Mouse (Mus musculus) liver, embryonic 16.5 days (tissue): ENCODE measurements around the gene Tpgs1. TPM values are rescaled to one million over a fixed set of nuclear protein-coding genes. Genes with fewer than 3 reads are reported as not detected.

Experiments used
- ATAC-seq: fragments of 200-750 bp; cut with Nextera tagmentation; 2 replicates; pipeline ENCODE4 v1.8.0; 2017; ENCODE audit warnings: low read depth, mild to moderate bottlenecking, moderate number of reproducible peaks, moderate library complexity
- H3K27ac ChIP-seq: fragments of 300-500 bp; sonication (generic); 2 replicates; pipeline ENCODE4 v1.5.1; 2014; ENCODE audit warnings: mild to moderate bottlenecking, low read length
- H3K27me3 ChIP-seq: fragments of 300-500 bp; sonication (generic); 2 replicates; pipeline ENCODE4 v1.6.1; 2014; ENCODE audit warnings: low read depth, low read length, mixed read lengths; ENCODE audit not compliant: control insufficient read depth, insufficient read depth
- H3K36me3 ChIP-seq: fragments of 300-500 bp; sonication (generic); 2 replicates; pipeline ENCODE4 v1.6.1; 2014; ENCODE audit warnings: mild to moderate bottlenecking; ENCODE audit not compliant: control insufficient read depth, insufficient read depth
- H3K4me1 ChIP-seq: fragments of 300-500 bp; sonication (generic); 2 replicates; pipeline ENCODE4 v1.6.1; 2014; ENCODE audit warnings: low read depth, low read length, mixed read lengths; ENCODE audit not compliant: control insufficient read depth
- H3K4me2 ChIP-seq: fragments of 300-500 bp; sonication (generic); 2 replicates; pipeline ENCODE4 v1.6.1; 2014; ENCODE audit warnings: low read depth, low read length, mixed read lengths
- H3K4me3 ChIP-seq: fragments of 300-500 bp; sonication (generic); 2 replicates; pipeline ENCODE4 v1.5.1; 2014; ENCODE audit warnings: low read depth, mild to moderate bottlenecking, low read length
- H3K9ac ChIP-seq: fragments of 300-500 bp; sonication (generic); 2 replicates; pipeline ENCODE4 v1.6.1; 2014; ENCODE audit warnings: low read depth, low read length
- H3K9me3 ChIP-seq: fragments of 300-500 bp; sonication (generic); replicated peaks from 2 replicates; pipeline ENCODE4 v1.6.1; 2016; ENCODE audit warnings: low read length; ENCODE audit not compliant: control insufficient read depth
- WGBS: fragments of 180-500 bp; shearing (Covaris S2); extraction: QIAGEN DNeasy Blood & Tissue Kit; methylation state at CpG from one replicate; pipeline ENCODE4 v1.1.7; 2014; ENCODE audit not compliant: insufficient replicate concordance; 5-methylcytosine and 5-hydroxymethylcytosine counted together
- polyA plus RNA-seq: library from polyadenylated mRNA; unstranded; fragments of >200 nt; fragmentation: Nextera tagmentation; extraction: Ambion mirVana; gene quantifications from 2 replicates; pipeline ENCODE4 v1.2.1, GENCODE M21; 2015

The Tpgs1 gene
- polyA plus RNA-seq, 1 experiment from 2014 or later: 19.4 TPM

- no peak overlapping the region for H3K4me3 ChIP-seq
- ATAC-seq: no peak
- no peaks in the 10 kb centered on the region for H3K9me3 ChIP-seq
- no peak overlapping the region for H3K9ac ChIP-seq
- H3K4me2 ChIP-seq: no peak overlapping the region
- 33% methylated on average over 3 of the region's 3 CpGs for WGBS
- H3K4me1 ChIP-seq: no peaks in the 10 kb centered on the region; the same call in 1 of the 2 replicates
- no peak overlapping the region for H3K27ac ChIP-seq
- no peaks in the 10 kb centered on the region for H3K36me3 ChIP-seq
- H3K27me3 ChIP-seq: no peaks in the 10 kb centered on the region
These were observed 7.3 kb upstream of the Tpgs1 start for GRCm38 (mm10) chr10:79661861-79662260.

GRCm38 (mm10) chr10:79664131-79664665 is 5.0 kb upstream of the Tpgs1 start, which contains the start of gene Madcam1:
Madcam1 (plus strand) TSS chr10:79664559.
- no peak for ATAC-seq
- no peaks in the 10 kb centered on the region for H3K27me3 ChIP-seq
- H3K36me3 ChIP-seq: no peaks in the 10 kb centered on the region
- H3K9ac ChIP-seq: no peak within 1 kb of the TSS
- peaks cover 2% of the 10 kb centered on the region; the same call in 1 of the 2 replicates for H3K4me1 ChIP-seq
- no peak within 1 kb of the TSS for H3K27ac ChIP-seq
- WGBS: 17% methylated on average over 13 of the region's 13 CpGs
- no peak within 1 kb of the TSS for H3K4me2 ChIP-seq
- H3K4me3 ChIP-seq: no peak within 1 kb of the TSS
- no peaks in the 10 kb centered on the region for H3K9me3 ChIP-seq

- H3K4me2 ChIP-seq: no peak overlapping the region
These were observed 4.1 kb upstream of the Tpgs1 start for GRCm38 (mm10) chr10:79665051-79665450.

GRCm38 (mm10) chr10:79666493-79666892 is 2.7 kb upstream of the Tpgs1 start:
- no peak for ATAC-seq
- Histone ChIP-seq H3K9ac (no peak overlapping the region), H3K4me3 (no peak overlapping the region), H3K27me3 (no peaks in the 10 kb centered on the region), H3K36me3 (no peaks in the 10 kb centered on the region), H3K27ac (no peak overlapping the region), H3K4me2 (no peak overlapping the region), H3K4me1 (peaks cover 12% of the 10 kb centered on the region), H3K9me3 (no peaks in the 10 kb centered on the region)
- WGBS: 50% methylated on average over 9 of the region's 9 CpGs

More at GRCm38 (mm10) chr10:79665051-79665450, 4.1 kb upstream of the Tpgs1 start:
- Histone ChIP-seq H3K4me3 (no peak overlapping the region), H3K9ac (no peak overlapping the region), H3K36me3 (no peaks in the 10 kb centered on the region), H3K27ac (no peak overlapping the region), H3K27me3 (no peaks in the 10 kb centered on the region), H3K4me1 (peaks cover 4% of the 10 kb centered on the region), H3K9me3 (no peaks in the 10 kb centered on the region)
- WGBS: 76% methylated on average over 8 of the region's 8 CpGs
- ATAC-seq: no peak

- no peak overlapping the region for H3K4me2 ChIP-seq
- no peak overlapping the region for H3K4me3 ChIP-seq
- 70% methylated on average over 5 of the region's 5 CpGs for WGBS
- no peaks in the 10 kb centered on the region for H3K27me3 ChIP-seq
- ATAC-seq: no peak
- no peak overlapping the region for H3K27ac ChIP-seq
- no peaks in the 10 kb centered on the region for H3K36me3 ChIP-seq
- no peaks in the 10 kb centered on the region for H3K9me3 ChIP-seq
- H3K9ac ChIP-seq: no peak overlapping the region
- peaks cover 12% of the 10 kb centered on the region for H3K4me1 ChIP-seq
These were observed 1.1 kb upstream of the Tpgs1 start for GRCm38 (mm10) chr10:79668076-79668475.

- 0% methylated on average over 47 of the region's 47 CpGs for WGBS
- peak overlapping the region; percentile 91 for H3K9ac ChIP-seq
These were observed 448 bp downstream of the Tpgs1 start for GRCm38 (mm10) chr10:79669576-79670057.

GRCm38 (mm10) chr10:79670071-79670888 is 1.1 kb downstream of the Tpgs1 start:
- Histone ChIP-seq H3K4me1 (peaks cover 12% of the 10 kb centered on the region), H3K9ac (peak overlapping the region; percentile 91), H3K27ac (peak overlapping the region; percentile 88), H3K27me3 (no peaks in the 10 kb centered on the region), H3K4me2 (peak overlapping the region; percentile 88), H3K36me3 (no peaks in the 10 kb centered on the region), H3K9me3 (no peaks in the 10 kb centered on the region), H3K4me3 (peak overlapping the region; percentile 100)
- 32% methylated on average over 15 of the region's 15 CpGs for WGBS
- no peak for ATAC-seq

More at GRCm38 (mm10) chr10:79669576-79670057, 448 bp downstream of the Tpgs1 start:
- Histone ChIP-seq H3K27ac (peak overlapping the region; percentile 88), H3K36me3 (no peaks in the 10 kb centered on the region), H3K4me2 (peak overlapping the region; percentile 88), H3K9me3 (no peaks in the 10 kb centered on the region), H3K4me1 (peaks cover 12% of the 10 kb centered on the region), H3K27me3 (no peaks in the 10 kb centered on the region), H3K4me3 (peak overlapping the region; percentile 100)
- ATAC-seq: peak; percentile 61

- WGBS: 68% methylated on average over 6 of the region's 6 CpGs
- Histone ChIP-seq H3K4me2 (no peak overlapping the region), H3K9ac (no peak overlapping the region), H3K9me3 (no peaks in the 10 kb centered on the region), H3K36me3 (no peaks in the 10 kb centered on the region), H3K4me3 (no peak overlapping the region), H3K4me1 (peaks cover 12% of the 10 kb centered on the region), H3K27me3 (no peaks in the 10 kb centered on the region), H3K27ac (no peak overlapping the region)
- ATAC-seq: no peak
These were observed 2.4 kb downstream of the Tpgs1 start for GRCm38 (mm10) chr10:79671396-79672087.
